Mouse (Mus musculus) testis, adult 2 months (tissue): ENCODE measurements at regions not wholly inside any gene's neighbourhood (a gene's known extent, or its start where the extent isn't known, plus 50 kb on each side); places are given as distances from the start of the nearest gene placed in this dataset.

Source experiments
- CTCF ChIP-seq: fragments of 200-500 bp; IDR thresholded peaks from 2 replicates; pipeline ENCODE4 v1.5.1; 2012; ENCODE audit warnings: low read depth, mild to moderate bottlenecking, inconsistent platforms, low read length, moderate library complexity; ENCODE audit not compliant: control insufficient read depth, insufficient read depth, insufficient replicate concordance
- POLR2A ChIP-seq: fragments of 200-500 bp; IDR thresholded peaks from 2 replicates; pipeline ENCODE4 v1.6.1; 2012; ENCODE audit warnings: low read depth, mild to moderate bottlenecking, inconsistent platforms, low read length, moderate library complexity; ENCODE audit not compliant: control insufficient read depth

- TF ChIP-seq CTCF, result no peak
- no peak for TF ChIP-seq POLR2A
These were observed 94.7 kb upstream of the Irf2bp2 start for GRCm38 (mm10) chr8:126688450-126688849.
